Mouse (Mus musculus) hindbrain, embryonic 14.5 days (tissue): ENCODE measurements at regions not wholly inside any gene's neighbourhood (a gene's known extent, or its start where the extent isn't known, plus 50 kb on each side); places are given as distances from the start of the nearest gene placed in this dataset.
A peak's percentile ranks its signal among the peaks of the same experiment; 100 is the strongest.

Source experiments
- ATAC-seq: fragments of 200-750 bp; cut with Nextera tagmentation; 2 replicates; pipeline ENCODE4 v1.8.0; 2017; ENCODE audit warnings: moderate number of reproducible peaks, mild to moderate bottlenecking, moderate TSS enrichment, moderate library complexity; ENCODE audit not compliant: low FRiP score
- DNase-seq: peaks from one replicate; pipeline ENCODE4 v3.0.0-alpha.2; 2015; ENCODE audit warnings: low spot score
- H3K27ac ChIP-seq: fragments of 300-500 bp; sonication (generic); 2 replicates; pipeline ENCODE4 v1.5.1; 2014; ENCODE audit warnings: mild to moderate bottlenecking, moderate library complexity
- H3K27me3 ChIP-seq: fragments of 300-500 bp; sonication (generic); 2 replicates; pipeline ENCODE4 v1.6.1; 2014; ENCODE audit warnings: mild to moderate bottlenecking, low read length, mixed read lengths; ENCODE audit not compliant: control insufficient read depth, insufficient read depth
- H3K36me3 ChIP-seq: fragments of 300-500 bp; sonication (generic); replicated peaks from 2 replicates; pipeline ENCODE4 v1.6.1; 2014; ENCODE audit not compliant: control insufficient read depth, insufficient read depth
- H3K4me1 ChIP-seq: fragments of 300-500 bp; sonication (generic); replicated peaks from 2 replicates; pipeline ENCODE4 v1.6.1; 2014; ENCODE audit warnings: antibody characterized with exemption, low read length, mixed read lengths; ENCODE audit not compliant: control insufficient read depth, insufficient read depth
- H3K4me2 ChIP-seq: fragments of 300-500 bp; sonication (generic); replicated peaks from 2 replicates; pipeline ENCODE4 v1.6.1; 2014; ENCODE audit warnings: mild to moderate bottlenecking, moderate library complexity
- H3K4me3 ChIP-seq: fragments of 300-500 bp; sonication (generic); replicated peaks from 2 replicates; pipeline ENCODE4 v1.5.1; 2014; ENCODE audit warnings: mild to moderate bottlenecking, low read length
- H3K9ac ChIP-seq: fragments of 300-500 bp; sonication (generic); 2 replicates; pipeline ENCODE4 v1.6.1; 2014
- H3K9me3 ChIP-seq: fragments of 300-500 bp; sonication (generic); 2 replicates; pipeline ENCODE4 v1.6.1; 2016; ENCODE audit warnings: low read length; ENCODE audit not compliant: control insufficient read depth
- WGBS: fragments of 180-500 bp; shearing (Covaris S2); extraction: QIAGEN DNeasy Blood & Tissue Kit; methylation state at CpG from one replicate; pipeline ENCODE4 v1.1.7; 2014; 5-methylcytosine and 5-hydroxymethylcytosine counted together

DNA sequence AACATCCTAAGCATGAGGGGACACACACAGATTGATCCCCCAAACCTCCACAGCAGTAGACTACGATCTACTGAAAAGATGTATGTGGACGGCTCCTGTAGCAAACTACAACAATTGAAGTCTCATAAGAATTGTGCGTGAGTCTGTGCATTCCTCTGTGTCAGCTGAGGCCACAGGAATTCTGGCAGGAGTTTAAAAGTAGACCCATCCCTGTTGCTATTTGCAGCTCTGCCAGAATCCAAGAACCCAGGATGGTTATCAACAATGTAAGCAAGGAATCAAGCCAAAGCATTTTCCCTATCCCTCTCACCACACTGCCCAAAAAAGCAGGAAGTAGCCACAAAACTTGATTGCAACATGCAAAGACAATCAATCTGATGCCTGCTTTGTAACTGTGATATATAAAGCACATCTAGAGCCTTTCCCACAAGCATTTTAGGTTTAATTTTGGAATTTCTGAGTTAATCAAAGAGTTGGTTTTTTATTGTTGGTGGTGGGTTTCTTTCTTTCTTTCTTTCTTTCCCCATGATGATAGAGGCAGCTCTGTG is 256.3 kb upstream of the Tbl1xr1 start:
- WGBS, result 60% methylated on average over 3 of the region's 3 CpGs
- Histone ChIP-seq H3K9me3 (no peaks in the 10 kb centered on the region), H3K27me3 (no peaks in the 10 kb centered on the region), H3K36me3 (no peaks in the 10 kb centered on the region), H3K27ac (no peak overlapping the region), H3K4me2 (no peak overlapping the region), H3K4me1 (no peaks in the 10 kb centered on the region), H3K4me3 (no peak overlapping the region), H3K9ac (no peak overlapping the region)
- no peak for DNase-seq
- no peak for ATAC-seq

DNA sequence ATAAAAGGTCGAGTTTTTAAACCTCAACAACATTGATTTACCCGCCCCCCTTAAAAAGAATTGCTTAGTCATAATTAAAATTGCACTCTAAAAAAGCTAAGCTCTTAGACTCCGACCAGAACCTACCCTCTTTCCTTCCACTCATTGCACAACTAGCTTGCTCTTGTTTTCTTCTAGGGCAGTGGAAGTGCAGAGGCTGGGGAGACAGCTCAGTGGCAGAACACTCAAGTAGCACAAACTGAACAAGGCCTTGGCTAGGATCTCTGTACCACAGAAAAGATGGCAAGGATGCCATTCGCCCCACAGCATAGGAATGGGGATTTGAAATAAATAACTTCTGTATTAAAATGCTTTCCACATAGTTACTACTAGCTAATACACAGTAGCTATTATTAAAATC is 253.8 kb upstream of the Tbl1xr1 start:
- H3K4me1 ChIP-seq, result no peaks in the 10 kb centered on the region
- H3K9me3 ChIP-seq, result no peaks in the 10 kb centered on the region
- H3K36me3 ChIP-seq, result no peaks in the 10 kb centered on the region
- DNase-seq, result no peak
- ATAC-seq, result no peak
- no peak overlapping the region for H3K27ac ChIP-seq
- H3K27me3 ChIP-seq, result no peaks in the 10 kb centered on the region
- H3K4me2 ChIP-seq, result no peak overlapping the region
- WGBS, result 89% methylated on average over 4 of the region's 4 CpGs
- H3K4me3 ChIP-seq, result no peak overlapping the region
- no peak overlapping the region for H3K9ac ChIP-seq

DNA sequence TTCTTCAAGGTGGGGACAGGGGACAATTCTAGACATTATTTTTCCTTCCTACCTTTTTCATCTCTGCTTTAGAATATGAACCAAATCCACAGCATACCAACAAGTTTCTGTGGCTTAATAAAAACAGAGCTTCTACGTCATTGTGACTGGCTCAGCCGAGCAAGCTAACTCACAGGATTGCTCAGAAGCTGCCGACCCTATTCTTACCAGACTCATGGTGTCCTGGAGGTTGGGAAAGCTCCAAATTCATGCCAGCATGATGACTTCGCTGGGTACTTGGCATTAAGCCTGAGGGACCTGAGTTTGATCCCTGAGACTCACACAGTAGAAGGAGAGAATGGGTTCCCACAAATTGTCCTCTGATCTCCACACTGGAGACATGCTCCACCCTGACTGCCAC is 253.1 kb upstream of the Tbl1xr1 start:
- Histone ChIP-seq H3K4me1 (no peaks in the 10 kb centered on the region), H3K4me3 (no peak overlapping the region), H3K4me2 (no peak overlapping the region), H3K9ac (no peak overlapping the region), H3K27ac (no peak overlapping the region), H3K9me3 (no peaks in the 10 kb centered on the region), H3K36me3 (no peaks in the 10 kb centered on the region), H3K27me3 (no peaks in the 10 kb centered on the region)
- no peak for ATAC-seq
- DNase-seq, result no peak
- 73% methylated on average over 4 of the region's 4 CpGs for WGBS

DNA sequence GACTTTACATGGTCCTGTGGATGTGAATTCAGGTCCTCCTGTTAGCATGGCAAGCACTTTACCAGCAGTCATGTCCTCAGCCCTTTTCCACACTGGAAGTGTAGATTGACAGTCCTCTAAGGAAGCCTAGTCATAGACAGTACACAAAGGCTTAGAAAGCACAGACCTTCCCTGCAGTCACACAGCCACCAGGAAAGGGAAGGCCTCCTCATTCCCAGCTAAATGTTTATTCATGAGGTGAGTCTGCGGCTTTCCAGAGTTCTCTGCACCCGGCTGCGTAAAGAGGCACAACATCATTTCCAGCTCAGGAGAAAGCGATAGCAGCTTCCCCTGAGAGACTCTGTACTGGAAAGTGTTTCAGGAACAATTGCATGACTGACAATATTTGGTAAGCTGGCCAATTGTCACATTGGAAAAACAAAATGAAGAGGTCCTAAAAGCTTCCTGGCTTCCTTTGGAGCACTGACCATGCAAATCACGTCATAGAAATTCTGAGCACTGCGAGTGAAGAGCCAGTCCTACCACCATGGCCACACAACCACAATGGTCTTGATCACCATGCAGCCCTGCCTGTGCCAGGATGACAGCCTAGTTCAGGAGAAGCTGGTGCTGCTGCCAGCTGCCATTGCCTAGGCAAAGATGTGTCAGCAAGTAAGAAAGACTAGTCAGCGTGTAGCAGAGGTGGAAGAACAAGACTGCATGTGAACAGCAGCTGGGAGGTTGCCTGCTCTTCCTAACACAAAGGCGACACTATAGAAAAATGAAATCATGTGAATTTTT is 252.2 kb upstream of the Tbl1xr1 start:
- H3K9me3 ChIP-seq, result no peaks in the 10 kb centered on the region
- no peak overlapping the region for H3K4me3 ChIP-seq
- H3K4me2 ChIP-seq, result no peak overlapping the region
- peak overlapping the region; percentile 36; the same call in 1 of the 2 replicates for H3K27ac ChIP-seq
- ATAC-seq (peak; percentile 67; the same call in 1 of the 2 replicates), DNase-seq (no peak)
- no peaks in the 10 kb centered on the region for H3K27me3 ChIP-seq
- H3K9ac ChIP-seq, result no peak overlapping the region
- no peaks in the 10 kb centered on the region for H3K36me3 ChIP-seq
- 27% methylated on average over 8 of the region's 8 CpGs for WGBS
- H3K4me1 ChIP-seq, result no peaks in the 10 kb centered on the region

GRCm38 (mm10) chr3:21824913-21825610 is 251.4 kb upstream of the Tbl1xr1 start:
- Histone ChIP-seq H3K9me3 (no peaks in the 10 kb centered on the region), H3K27me3 (no peaks in the 10 kb centered on the region), H3K36me3 (no peaks in the 10 kb centered on the region), H3K4me2 (no peak overlapping the region), H3K27ac (peak overlapping the region; percentile 36; the same call in 1 of the 2 replicates), H3K9ac (no peak overlapping the region), H3K4me3 (no peak overlapping the region), H3K4me1 (no peaks in the 10 kb centered on the region)
- WGBS, result 94% methylated on average over 5 of the region's 5 CpGs
- no peak for DNase-seq
- no peak for ATAC-seq

- Histone ChIP-seq H3K27me3 (no peaks in the 10 kb centered on the region), H3K27ac (no peak overlapping the region), H3K4me2 (no peak overlapping the region), H3K4me1 (no peaks in the 10 kb centered on the region), H3K4me3 (no peak overlapping the region), H3K9me3 (no peaks in the 10 kb centered on the region), H3K36me3 (no peaks in the 10 kb centered on the region), H3K9ac (no peak overlapping the region)
- no peak for DNase-seq
- no peak for ATAC-seq
These were observed 248.8 kb upstream of the Tbl1xr1 start for GRCm38 (mm10) chr3:21827656-21828055.

DNA sequence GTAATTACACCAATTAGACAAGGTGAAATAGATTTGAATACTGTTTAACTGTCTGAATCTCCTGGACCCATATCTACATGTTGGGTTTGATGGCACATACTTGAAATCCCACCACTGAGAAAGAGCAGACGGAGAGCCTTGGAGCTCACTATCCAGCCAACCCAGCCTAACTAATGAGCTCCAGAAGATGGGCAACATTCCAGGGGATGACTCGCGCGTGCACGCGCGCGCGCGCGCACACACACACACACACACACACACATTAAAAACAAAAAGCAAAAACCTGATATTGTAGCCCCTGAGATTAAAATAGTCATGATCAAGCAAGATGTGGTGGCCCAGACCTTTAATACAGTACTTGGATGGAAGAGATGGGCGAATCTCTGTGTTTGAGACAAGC is 243.3 kb upstream of the Tbl1xr1 start:
- 97% methylated on average over 12 of the region's 12 CpGs for WGBS
- Histone ChIP-seq H3K9ac (no peak overlapping the region), H3K4me3 (no peak overlapping the region), H3K9me3 (no peaks in the 10 kb centered on the region), H3K36me3 (no peaks in the 10 kb centered on the region), H3K27ac (no peak overlapping the region), H3K27me3 (no peaks in the 10 kb centered on the region), H3K4me1 (no peaks in the 10 kb centered on the region), H3K4me2 (no peak overlapping the region)
- ATAC-seq (no peak), DNase-seq (no peak)

DNA sequence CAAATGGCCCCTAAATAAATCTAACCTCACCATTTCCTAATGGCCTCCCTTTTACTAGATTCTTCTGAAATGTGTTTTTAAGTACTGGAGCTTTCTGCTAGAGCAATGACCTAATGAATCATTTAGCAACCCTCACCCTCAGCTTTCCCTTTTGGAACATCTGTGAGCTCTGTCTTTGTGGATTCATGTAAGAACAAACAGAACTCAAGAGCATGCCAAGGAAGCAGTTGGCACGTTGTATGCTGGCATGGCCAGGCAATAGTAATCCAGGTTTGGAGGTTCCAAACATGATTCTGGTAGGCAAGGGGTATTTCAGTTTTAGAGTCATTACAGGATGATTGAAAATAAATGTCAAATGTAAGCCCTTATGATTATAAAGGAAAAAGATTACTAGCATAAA is 240.9 kb upstream of the Tbl1xr1 start:
- no peak for DNase-seq

GRCm38 (mm10) chr3:21837297-21837946 is 239.0 kb upstream of the Tbl1xr1 start:
- WGBS, result 81% methylated on average over 4 of the region's 4 CpGs
- Histone ChIP-seq H3K27me3 (no peaks in the 10 kb centered on the region), H3K4me1 (peaks cover 6% of the 10 kb centered on the region), H3K4me3 (no peak overlapping the region), H3K9me3 (no peaks in the 10 kb centered on the region), H3K9ac (no peak overlapping the region), H3K4me2 (no peak overlapping the region), H3K36me3 (no peaks in the 10 kb centered on the region), H3K27ac (no peak overlapping the region)
- no peak for DNase-seq
- no peak for ATAC-seq

More for the DNA sequence above, 240.9 kb upstream of the Tbl1xr1 start:
- no peaks in the 10 kb centered on the region for H3K9me3 ChIP-seq
- H3K4me2 ChIP-seq, result no peak overlapping the region
- 79% methylated on average over 1 of the region's 1 CpGs for WGBS
- no peak overlapping the region for H3K27ac ChIP-seq
- no peaks in the 10 kb centered on the region for H3K4me1 ChIP-seq
- no peak overlapping the region for H3K4me3 ChIP-seq
- no peaks in the 10 kb centered on the region for H3K27me3 ChIP-seq
- no peaks in the 10 kb centered on the region for H3K36me3 ChIP-seq
- no peak overlapping the region for H3K9ac ChIP-seq
- ATAC-seq, result no peak
